Mouse (Mus musculus) forebrain, embryonic 12.5 days (tissue): ENCODE data around the gene Zfp3. TPM values are rescaled to one million over a fixed set of nuclear protein-coding genes. Genes with fewer than 3 reads are reported as not detected.
"Not testable (repeated sequence)": the region's sequence is repeated elsewhere in the genome, so short reads cannot be mapped to it uniquely, and the experiment has no call there.

ENCODE experiments used
- ATAC-seq: fragments of 200-750 bp; cut with Nextera tagmentation; 2 replicates; pipeline ENCODE4 v1.8.0; 2017; ENCODE audit warnings: moderate TSS enrichment; ENCODE audit not compliant: low FRiP score
- H3K27ac ChIP-seq: fragments of 300-500 bp; sonication (generic); 2 replicates; pipeline ENCODE4 v1.5.1; 2016; ENCODE audit warnings: mild to moderate bottlenecking
- H3K27me3 ChIP-seq: fragments of 300-500 bp; sonication (generic); 2 replicates; pipeline ENCODE4 v1.6.1; 2016; ENCODE audit warnings: mild to moderate bottlenecking
- H3K36me3 ChIP-seq: fragments of 300-500 bp; sonication (generic); replicated peaks from 2 replicates; pipeline ENCODE4 v1.6.1; 2016; ENCODE audit warnings: mild to moderate bottlenecking
- H3K4me1 ChIP-seq: fragments of 300-500 bp; sonication (generic); 2 replicates; pipeline ENCODE4 v1.6.1; 2016
- H3K4me2 ChIP-seq: fragments of 300-500 bp; sonication (generic); 2 replicates; pipeline ENCODE4 v1.6.1; 2016; ENCODE audit warnings: mild to moderate bottlenecking, moderate library complexity
- H3K4me3 ChIP-seq: fragments of 300-500 bp; sonication (generic); replicated peaks from 2 replicates; pipeline ENCODE4 v1.5.1; 2016; ENCODE audit warnings: mild to moderate bottlenecking
- H3K9ac ChIP-seq: fragments of 300-500 bp; sonication (generic); 2 replicates; pipeline ENCODE4 v1.6.1; 2016; ENCODE audit warnings: mild to moderate bottlenecking
- H3K9me3 ChIP-seq: fragments of 300-500 bp; sonication (generic); 2 replicates; pipeline ENCODE4 v1.6.1; 2016
- WGBS: fragments of 180-500 bp; shearing (Covaris S2); methylation state at CpG from one replicate; pipeline ENCODE4 v1.1.7; 2016; 5-methylcytosine and 5-hydroxymethylcytosine counted together
- polyA plus RNA-seq: library from polyadenylated mRNA; unstranded; fragments of >200 nt; fragmentation: Nextera tagmentation; extraction: Ambion mirVana; gene quantifications from 2 replicates; pipeline ENCODE4 v1.2.1, GENCODE M21; 2016

Gene Zfp3
- polyA plus RNA-seq, 1 experiment from 2014 or later, result 10.7 TPM

- H3K9ac ChIP-seq, result peak overlapping the region; percentile 79
- 35% methylated on average over 3 of the region's 3 CpGs for WGBS
- ATAC-seq, result no peak
These were observed 450 bp upstream of the Zfp3 start for GRCm38 (mm10) chr11:70763582-70763935.

DNA sequence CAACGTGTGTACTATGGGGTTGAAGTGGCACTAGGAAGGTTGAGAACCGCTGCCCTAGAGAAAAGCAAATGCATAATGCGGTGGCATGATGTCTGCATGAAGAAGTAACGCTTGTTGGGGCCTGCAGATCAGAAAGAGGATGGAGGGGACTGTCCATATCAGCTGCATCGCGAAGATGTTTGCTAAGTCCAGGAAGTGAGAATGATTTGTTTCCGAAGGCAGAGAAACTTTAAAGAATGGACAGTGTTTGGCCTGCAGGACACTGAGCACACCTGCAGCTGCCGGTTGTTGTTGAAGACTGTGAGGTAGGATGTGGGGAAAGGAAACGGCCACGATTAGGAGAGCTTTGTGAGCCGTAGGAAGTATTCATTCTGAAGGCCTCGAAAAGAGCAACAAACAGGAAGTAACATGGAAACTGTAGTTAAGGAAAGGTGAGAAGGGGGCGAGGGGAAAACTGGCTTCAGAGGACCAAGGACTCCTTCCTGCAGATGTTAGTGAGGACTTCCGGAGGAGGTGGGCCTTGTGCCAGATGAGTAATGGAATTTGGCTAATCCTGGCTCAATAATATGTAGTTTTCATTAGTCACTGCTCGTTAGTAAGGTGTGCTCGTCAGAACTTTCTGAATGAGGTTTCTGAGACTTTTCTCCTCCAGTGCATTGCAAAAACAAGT lies 1.9 kb downstream of the Zfp3 start:
- Histone ChIP-seq H3K27me3 (no peaks in the 10 kb centered on the region), H3K4me2 (no peak overlapping the region), H3K4me1 (peaks cover 13% of the 10 kb centered on the region), H3K4me3 (no peak overlapping the region), H3K9me3 (no peaks in the 10 kb centered on the region), H3K36me3 (no peaks in the 10 kb centered on the region; the same call in 1 of the 2 replicates), H3K9ac (no peak overlapping the region), H3K27ac (no peak overlapping the region)
- no peak for ATAC-seq
- 82% methylated on average over 16 of the region's 16 CpGs for WGBS

More at GRCm38 (mm10) chr11:70763582-70763935, 450 bp upstream of the Zfp3 start:
- no peaks in the 10 kb centered on the region; the same call in 1 of the 2 replicates for H3K36me3 ChIP-seq
- peak overlapping the region; percentile 73 for H3K4me2 ChIP-seq
- H3K27me3 ChIP-seq, result peaks cover 2% of the 10 kb centered on the region; the same call in 1 of the 2 replicates
- H3K27ac ChIP-seq, result peak overlapping the region; percentile 57; the same call in 1 of the 2 replicates
- no peaks in the 10 kb centered on the region for H3K9me3 ChIP-seq
- peak overlapping the region; percentile 82 for H3K4me3 ChIP-seq
- peaks cover 13% of the 10 kb centered on the region for H3K4me1 ChIP-seq

GRCm38 (mm10) chr11:70770804-70771203 lies 6.8 kb downstream of the Zfp3 start:
- ATAC-seq, result no peak

DNA sequence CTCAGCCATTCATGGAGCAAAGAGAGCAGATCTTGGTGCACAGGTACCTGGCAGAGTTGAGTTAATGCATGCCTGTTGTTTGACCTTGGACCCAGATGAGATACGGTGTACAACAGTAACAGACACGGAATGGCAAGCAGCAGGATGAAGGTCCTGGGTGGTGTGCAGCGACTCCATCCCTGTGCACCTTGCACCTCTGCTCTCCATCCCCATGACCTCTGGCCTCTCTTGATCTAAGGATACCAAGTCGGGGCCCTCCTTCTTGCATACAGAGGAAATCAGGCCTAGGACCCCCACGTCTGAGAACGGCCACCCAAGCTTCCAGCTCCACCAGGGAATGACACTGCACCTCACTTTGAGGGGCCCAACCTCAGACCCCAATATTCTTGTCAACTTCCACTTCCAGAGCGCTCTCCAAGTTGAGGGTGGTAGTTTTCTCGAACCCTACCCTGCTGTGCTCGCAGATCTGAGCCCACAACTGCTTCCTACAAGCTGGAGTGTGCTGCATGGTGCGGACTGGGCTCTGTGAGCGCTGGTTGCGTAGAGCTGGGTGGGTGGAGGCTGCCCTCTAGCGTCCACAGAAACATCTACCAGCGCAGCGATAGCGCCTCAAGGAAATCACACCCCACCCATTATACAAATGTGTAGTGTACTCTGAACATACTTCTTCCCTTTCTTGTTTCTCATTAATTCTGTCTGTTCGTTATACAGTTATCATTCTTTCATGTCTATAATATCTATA lies 13.0 kb downstream of the Zfp3 start:
- no peaks in the 10 kb centered on the region for H3K27me3 ChIP-seq
- WGBS, result 29% methylated on average over 17 of the region's 17 CpGs
- no peaks in the 10 kb centered on the region for H3K4me1 ChIP-seq
- peaks cover 16% of the 10 kb centered on the region for H3K36me3 ChIP-seq
- no peak overlapping the region for H3K4me2 ChIP-seq
- peak; percentile 65; the same call in 1 of the 2 replicates for ATAC-seq
- no peak overlapping the region for H3K4me3 ChIP-seq
- H3K9ac ChIP-seq, result no peak overlapping the region
- H3K9me3 ChIP-seq, result no peaks in the 10 kb centered on the region
- H3K27ac ChIP-seq, result no peak overlapping the region

More at GRCm38 (mm10) chr11:70770804-70771203, 6.8 kb downstream of the Zfp3 start:
- Histone ChIP-seq H3K4me3 (no peak overlapping the region), H3K27me3 (no peaks in the 10 kb centered on the region), H3K4me1 (0 out of 2 replicates have a peak, but pooled peaks cover 1% of the 10 kb centered on the region), H3K4me2 (no peak overlapping the region), H3K9ac (no peak overlapping the region), H3K27ac (no peak overlapping the region), H3K36me3 (peaks cover 27% of the 10 kb centered on the region), H3K9me3 (no peaks in the 10 kb centered on the region)
- 91% methylated on average over 3 of the region's 3 CpGs for WGBS

DNA sequence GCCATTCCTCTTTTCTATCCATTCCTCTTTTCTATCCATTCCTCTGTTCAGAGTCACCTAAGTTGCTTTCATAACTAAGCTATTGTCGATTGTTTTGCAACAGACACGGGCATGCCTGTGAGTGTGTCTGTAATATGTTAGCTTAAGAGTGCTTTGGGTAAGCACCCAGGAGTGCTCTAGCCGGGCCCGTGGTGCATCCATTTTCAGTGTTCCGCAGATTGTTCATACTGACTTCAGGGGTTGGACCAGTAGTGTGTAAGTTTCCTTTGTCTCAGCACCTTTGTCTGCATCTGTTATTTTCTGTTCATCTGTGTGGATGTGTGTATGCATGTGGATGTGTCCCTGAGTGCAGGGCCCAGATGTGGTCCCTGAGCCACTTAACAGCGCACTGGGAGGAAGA lies 13.6 kb downstream of the Zfp3 start:
- Histone ChIP-seq H3K4me1 (no peaks in the 10 kb centered on the region), H3K27me3 (no peaks in the 10 kb centered on the region), H3K27ac (no peak overlapping the region), H3K9ac (no peak overlapping the region), H3K4me2 (no peak overlapping the region), H3K9me3 (no peaks in the 10 kb centered on the region), H3K4me3 (no peak overlapping the region), H3K36me3 (peaks cover 10% of the 10 kb centered on the region)
- no peak for ATAC-seq
- 73% methylated on average over 6 of the region's 6 CpGs for WGBS

DNA sequence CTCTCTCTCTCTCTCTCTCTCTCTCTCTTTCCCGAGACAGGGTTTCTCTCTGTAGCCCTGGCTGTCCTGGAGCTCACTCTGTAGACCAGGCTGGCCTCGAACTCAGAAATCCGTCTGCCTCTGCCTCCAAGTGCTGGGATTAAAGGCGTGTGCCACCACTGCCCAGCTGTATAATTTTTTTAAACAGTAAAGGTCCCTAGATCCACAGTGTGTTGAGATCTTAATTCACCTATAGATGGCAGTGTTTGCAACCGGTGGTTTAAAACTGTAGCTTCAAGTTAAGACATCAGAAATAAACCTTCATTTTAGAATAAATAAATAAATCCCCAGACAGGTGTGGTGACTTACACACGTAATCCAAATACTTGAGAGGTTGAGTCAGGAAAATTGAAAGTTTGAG lies 14.0 kb downstream of the Zfp3 start:
- ATAC-seq, result not testable (repeated sequence)

DNA sequence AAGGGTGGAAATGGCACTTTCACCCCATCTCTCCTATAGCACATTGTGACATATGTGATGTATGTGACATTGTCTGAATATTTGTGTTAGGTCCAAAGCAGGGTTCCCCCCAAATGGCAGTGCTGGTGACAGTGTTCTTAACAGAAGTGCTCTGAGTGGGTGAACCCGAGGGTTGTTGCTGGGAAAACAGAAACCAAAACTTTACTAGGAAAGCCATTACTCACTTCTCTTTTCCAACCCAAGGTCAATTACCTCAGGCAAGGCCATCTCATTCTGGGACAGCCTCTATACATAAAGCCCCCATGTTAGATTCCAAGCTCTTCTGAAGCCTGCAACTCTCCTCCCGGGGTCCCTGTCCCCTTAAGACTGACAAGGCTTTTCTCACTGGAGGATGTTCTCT lies 21.9 kb downstream of the Zfp3 start:
- H3K4me2 ChIP-seq, result no peak overlapping the region
- 69% methylated on average over 2 of the region's 2 CpGs for WGBS
- no peaks in the 10 kb centered on the region for H3K36me3 ChIP-seq
- no peak for ATAC-seq
- no peaks in the 10 kb centered on the region for H3K27me3 ChIP-seq
- H3K4me1 ChIP-seq, result no peaks in the 10 kb centered on the region
- no peak overlapping the region for H3K27ac ChIP-seq
- no peak overlapping the region for H3K9ac ChIP-seq
- no peak overlapping the region for H3K4me3 ChIP-seq
- no peaks in the 10 kb centered on the region for H3K9me3 ChIP-seq

More for the DNA sequence above, 14.0 kb downstream of the Zfp3 start:
- H3K9ac ChIP-seq, H3K4me2 ChIP-seq, H3K36me3 ChIP-seq, H3K9me3 ChIP-seq, H3K4me1 ChIP-seq, H3K27me3 ChIP-seq, H3K4me3 ChIP-seq, H3K27ac ChIP-seq: not testable (repeated sequence)
- WGBS, result 26% methylated on average over 6 of the region's 6 CpGs

DNA sequence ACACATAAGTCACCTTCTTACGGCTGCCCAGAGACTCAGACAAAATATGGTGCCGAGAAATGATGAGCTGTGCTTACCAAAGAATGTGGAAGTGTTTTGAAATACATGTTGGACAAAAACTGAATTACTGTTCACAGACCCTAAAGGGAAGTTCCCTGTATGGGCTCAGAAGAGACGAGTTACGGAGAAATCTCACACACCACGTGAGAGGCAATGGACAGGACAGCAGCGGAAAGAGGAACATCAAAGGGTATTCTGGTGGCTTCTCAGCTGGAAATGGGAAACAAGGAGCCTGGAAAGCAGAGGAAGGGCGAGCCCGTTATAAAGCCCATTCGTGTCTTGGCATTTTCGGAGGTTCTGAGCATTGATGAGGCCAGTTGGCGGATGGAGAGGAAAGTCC lies 23.0 kb downstream of the Zfp3 start:
- Histone ChIP-seq H3K27ac (no peak overlapping the region), H3K36me3 (no peaks in the 10 kb centered on the region), H3K4me3 (no peak overlapping the region), H3K4me1 (no peaks in the 10 kb centered on the region), H3K9ac (no peak overlapping the region), H3K9me3 (no peaks in the 10 kb centered on the region), H3K4me2 (no peak overlapping the region), H3K27me3 (0 out of 2 replicates have a peak, but pooled peaks cover 5% of the 10 kb centered on the region)
- ATAC-seq, result no peak
- WGBS, result 76% methylated on average over 11 of the region's 11 CpGs

DNA sequence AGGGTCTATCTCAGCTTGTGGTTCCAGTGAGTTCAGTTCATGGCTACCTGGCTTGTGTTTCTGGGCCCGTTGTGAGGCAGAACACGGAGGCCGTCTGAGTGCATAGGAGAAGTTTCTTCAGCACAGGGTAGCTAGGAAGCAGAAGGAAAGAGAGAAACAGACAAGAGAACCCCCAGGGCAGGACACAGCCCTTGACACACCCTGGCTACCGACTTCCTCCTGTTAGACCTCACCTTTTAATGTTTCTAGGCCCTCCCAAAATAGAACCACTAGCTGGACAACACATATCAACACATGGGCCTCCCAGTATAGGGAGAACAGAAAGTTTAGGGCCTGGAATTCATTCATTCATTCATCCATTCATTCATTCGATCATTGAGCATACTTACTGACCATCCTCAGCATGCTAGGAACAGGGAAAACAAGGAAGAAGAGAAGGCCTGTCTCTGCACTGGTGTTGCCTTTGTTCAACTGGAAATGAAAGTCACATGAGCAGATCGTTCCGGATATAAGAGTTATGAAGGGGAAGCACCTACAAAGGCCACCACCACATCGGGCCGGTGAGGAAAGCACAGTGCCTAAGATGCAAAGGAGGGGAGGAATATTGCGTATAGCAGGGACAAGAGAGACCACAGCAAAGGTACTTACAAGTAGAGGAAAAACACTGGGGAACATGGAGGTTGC lies 25.1 kb downstream of the Zfp3 start:
- Histone ChIP-seq H3K27ac (no peak overlapping the region), H3K9ac (no peak overlapping the region), H3K27me3 (0 out of 2 replicates have a peak, but pooled peaks cover 5% of the 10 kb centered on the region), H3K36me3 (no peaks in the 10 kb centered on the region), H3K9me3 (no peaks in the 10 kb centered on the region), H3K4me1 (no peaks in the 10 kb centered on the region), H3K4me3 (no peak overlapping the region), H3K4me2 (no peak overlapping the region)
- ATAC-seq, result no peak
- WGBS, result 91% methylated on average over 10 of the region's 10 CpGs

DNA sequence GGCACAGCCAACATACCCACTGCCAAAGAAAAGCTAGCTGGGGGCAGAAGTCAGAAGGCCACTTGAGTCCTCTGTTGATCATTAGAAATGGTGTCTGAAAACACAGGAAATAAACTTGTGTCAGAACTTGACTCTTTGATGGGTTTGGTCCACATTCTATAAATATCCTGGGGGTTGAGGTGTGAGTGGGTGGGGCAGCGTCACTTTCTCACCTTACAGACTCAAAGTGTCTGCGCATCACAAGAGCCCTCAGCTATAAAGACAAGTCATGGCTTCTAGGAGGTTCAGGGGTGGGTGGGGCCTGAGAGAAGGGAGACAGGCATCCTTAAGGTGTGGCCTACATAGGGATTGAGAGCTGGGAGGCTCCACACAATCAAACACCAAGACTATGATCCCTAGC lies 26.4 kb downstream of the Zfp3 start:
- ATAC-seq, result no peak
- Histone ChIP-seq H3K27ac (no peak overlapping the region), H3K4me3 (no peak overlapping the region), H3K27me3 (0 out of 2 replicates have a peak, but pooled peaks cover 5% of the 10 kb centered on the region), H3K9me3 (no peaks in the 10 kb centered on the region), H3K36me3 (no peaks in the 10 kb centered on the region), H3K9ac (no peak overlapping the region), H3K4me1 (no peaks in the 10 kb centered on the region), H3K4me2 (no peak overlapping the region)
- 92% methylated on average over 2 of the region's 2 CpGs for WGBS

GRCm38 (mm10) chr11:70790874-70791551 lies 27.0 kb downstream of the Zfp3 start:
- H3K4me2 ChIP-seq, result no peak overlapping the region
- H3K9ac ChIP-seq, result no peak overlapping the region
- WGBS, result 83% methylated on average over 7 of the region's 7 CpGs
- H3K9me3 ChIP-seq, result no peaks in the 10 kb centered on the region
- no peaks in the 10 kb centered on the region for H3K4me1 ChIP-seq
- H3K27ac ChIP-seq, result no peak overlapping the region
- no peaks in the 10 kb centered on the region for H3K36me3 ChIP-seq
- no peak overlapping the region for H3K4me3 ChIP-seq
- no peak for ATAC-seq
- H3K27me3 ChIP-seq, result 0 out of 2 replicates have a peak, but pooled peaks cover 5% of the 10 kb centered on the region

GRCm38 (mm10) chr11:70791676-70792075 lies 27.7 kb downstream of the Zfp3 start:
- Histone ChIP-seq H3K27ac (no peak overlapping the region), H3K36me3 (no peaks in the 10 kb centered on the region), H3K4me2 (no peak overlapping the region), H3K27me3 (0 out of 2 replicates have a peak, but pooled peaks cover 5% of the 10 kb centered on the region), H3K4me1 (no peaks in the 10 kb centered on the region), H3K9ac (no peak overlapping the region), H3K9me3 (no peaks in the 10 kb centered on the region), H3K4me3 (no peak overlapping the region)
- no peak for ATAC-seq
- 89% methylated on average over 5 of the region's 5 CpGs for WGBS
